8 mouse cellular contexts compared by ENCODE assay signal in genomic region chr7:64392819-64393151, GRCm38 (mm10). TPM values are rescaled to one million over a fixed set of nuclear protein-coding genes. Genes with fewer than 3 reads are reported as not detected.
DNase-seq lines count a peak whose midpoint lies in the region; ATAC-seq and TF ChIP-seq lines count a peak whose summit lies in the region.

No protein-coding gene starts in this region.

- peak overlapping the region; percentile 94 for H3K4me3 ChIP-seq in liver, adult 2 months (ENCODE audit: insufficient read depth, low read depth, low read length)
- H3K4me3 ChIP-seq in embryonic facial prominence, embryonic 12.5 days = peak overlapping the region; percentile 77
- H3K4me3 ChIP-seq in intestine, embryonic 15.5 days (replicated peaks) = peak overlapping the region; percentile 81
- H3K4me3 ChIP-seq in neural tube, embryonic 13.5 days = peak overlapping the region; percentile 77

- no peak for TF ChIP-seq CTCF in liver, adult 2 months (IDR thresholded peaks at IDR 0.05; ENCODE audit: low read depth, low read length)

- no peak for TF ChIP-seq POLR2A in liver, adult 2 months (IDR thresholded peaks at IDR 0.05; ENCODE audit: extremely low read depth, insufficient read depth, low read length)

- ATAC-seq in embryonic facial prominence, embryonic 12.5 days (ENCODE audit: insufficient number of reproducible peaks, insufficient read depth, low FRiP score, low TSS enrichment) = peak; percentile 57; the same call in 1 of the 2 replicates
- ATAC-seq in intestine, embryonic 15.5 days = peak; percentile 73
- ATAC-seq in neural tube, embryonic 13.5 days (ENCODE audit: low read depth) = no peak; the same call in 1 of the 2 replicates

- peak overlapping the region; percentile 96 for H3K4me2 ChIP-seq in embryonic facial prominence, embryonic 12.5 days (replicated peaks)
- peak overlapping the region; percentile 64 for H3K4me2 ChIP-seq in intestine, embryonic 15.5 days (replicated peaks)
- peak overlapping the region; percentile 98 for H3K4me2 ChIP-seq in neural tube, embryonic 13.5 days

- DNase-seq in liver, adult 2 months (ENCODE audit: extremely low read depth, low read depth, low spot score) = no peak
- no peak for DNase-seq in liver
- no peak for DNase-seq in urinary bladder, adult 2 months (ENCODE audit: low spot score)
- no peak for DNase-seq in thymus, adult 18-20 months
- DNase-seq in gastrocnemius, postnatal 4 days (ENCODE audit: low spot score in 2 of 2) = no peak

- H3K9ac ChIP-seq in liver, adult 2 months (ENCODE audit: low read depth, low read length) = peak overlapping the region; percentile 86
- H3K9ac ChIP-seq in embryonic facial prominence, embryonic 12.5 days = peak overlapping the region; percentile 72
- peak overlapping the region; percentile 90 for H3K9ac ChIP-seq in intestine, embryonic 15.5 days
- peak overlapping the region; percentile 81 for H3K9ac ChIP-seq in neural tube, embryonic 13.5 days

- H3K79me2 ChIP-seq in liver, adult 2 months (ENCODE audit: control insufficient read depth, insufficient read depth, low read length) = peaks cover 6% of the 10 kb centered on the region; the same call in 1 of the 2 replicates

- under 1% methylated on average over 15 of the region's 15 CpGs for WGBS in liver, adult 2 months
- 2% methylated on average over 15 of the region's 15 CpGs for WGBS in embryonic facial prominence, embryonic 12.5 days
- under 1% methylated on average over 15 of the region's 15 CpGs for WGBS in intestine, embryonic 15.5 days
- 2% methylated on average over 15 of the region's 15 CpGs for WGBS in neural tube, embryonic 13.5 days

- peaks cover 16% of the 10 kb centered on the region for H3K36me3 ChIP-seq in liver, adult 2 months (ENCODE audit: control insufficient read depth, insufficient read depth, low read length)
- H3K36me3 ChIP-seq in embryonic facial prominence, embryonic 12.5 days = peaks cover 14% of the 10 kb centered on the region
- H3K36me3 ChIP-seq in intestine, embryonic 15.5 days = no peaks in the 10 kb centered on the region
- H3K36me3 ChIP-seq in neural tube, embryonic 13.5 days = peaks cover 20% of the 10 kb centered on the region

- H3K27me3 ChIP-seq in liver, adult 2 months (ENCODE audit: control insufficient read depth, insufficient read depth, low read length) = no peaks in the 10 kb centered on the region
- no peaks in the 10 kb centered on the region for H3K27me3 ChIP-seq in embryonic facial prominence, embryonic 12.5 days
- H3K27me3 ChIP-seq in intestine, embryonic 15.5 days (replicated peaks) = no peaks in the 10 kb centered on the region
- H3K27me3 ChIP-seq in neural tube, embryonic 13.5 days = no peaks in the 10 kb centered on the region

- peak overlapping the region; percentile 92 for H3K27ac ChIP-seq in liver, adult 2 months (replicated peaks; ENCODE audit: insufficient read depth, low read depth, low read length)
- peak overlapping the region; percentile 79 for H3K27ac ChIP-seq in embryonic facial prominence, embryonic 12.5 days
- H3K27ac ChIP-seq in intestine, embryonic 15.5 days = peak overlapping the region; percentile 86
- peak overlapping the region; percentile 79 for H3K27ac ChIP-seq in neural tube, embryonic 13.5 days (replicated peaks)

- H3K4me1 ChIP-seq in liver, adult 2 months (ENCODE audit: control insufficient read depth, insufficient read depth, low read length) = peaks cover 10% of the 10 kb centered on the region
- H3K4me1 ChIP-seq in embryonic facial prominence, embryonic 12.5 days = peaks cover 4% of the 10 kb centered on the region
- H3K4me1 ChIP-seq in intestine, embryonic 15.5 days (replicated peaks) = no peaks in the 10 kb centered on the region
- peaks cover 22% of the 10 kb centered on the region for H3K4me1 ChIP-seq in neural tube, embryonic 13.5 days (replicated peaks)

- H3K9me3 ChIP-seq in embryonic facial prominence, embryonic 12.5 days = no peaks in the 10 kb centered on the region
- H3K9me3 ChIP-seq in intestine, embryonic 15.5 days = no peaks in the 10 kb centered on the region
- H3K9me3 ChIP-seq in neural tube, embryonic 13.5 days = no peaks in the 10 kb centered on the region

RNA-seq across cellular contexts. Expression of gene Mcee, which starts 0.4 kb away (rescaled TPM):
- 90.7 and 115 TPM in 2 replicates for total RNA-seq in liver, adult 2 months (2014; rRNA removed)
- polyA plus RNA-seq in liver, adult 2 months (2012; rRNA removed) = 41.8 and 51.3 TPM in 2 replicates
- 48.7 and 53.7 TPM in 2 replicates for polyA plus RNA-seq in embryonic facial prominence, embryonic 12.5 days (2016; fragmentation: Nextera tagmentation; extraction: Ambion mirVana)
- 109 and 111 TPM in 2 replicates for polyA plus RNA-seq in intestine, embryonic 15.5 days (2015; fragmentation: Nextera tagmentation; extraction: Ambion mirVana)
- 35.5 and 47.7 TPM in 2 replicates for polyA plus RNA-seq in neural tube, embryonic 13.5 days (2015; fragmentation: Nextera tagmentation; extraction: Ambion mirVana)
- 68.9 and 85.7 TPM in 2 replicates for polyA plus RNA-seq in urinary bladder, adult 2 months (2012; rRNA removed)
- 10 to 100 TPM; 49.3 to 51.1 TPM for total RNA-seq in gastrocnemius, postnatal 4 days (2021)

RNA-seq across cellular contexts. Expression of gene Mphosph10, which starts 0.7 kb away (rescaled TPM):
- 3.2 and 4.8 TPM in 2 replicates for total RNA-seq in liver, adult 2 months (2014; rRNA removed)
- 0.61 and 0.91 TPM in 2 replicates for polyA plus RNA-seq in liver, adult 2 months (2012; rRNA removed)
- 44.8 and 52.1 TPM in 2 replicates for polyA plus RNA-seq in embryonic facial prominence, embryonic 12.5 days (2016; fragmentation: Nextera tagmentation; extraction: Ambion mirVana)
- polyA plus RNA-seq in intestine, embryonic 15.5 days (2015; fragmentation: Nextera tagmentation; extraction: Ambion mirVana) = 38.8 and 42.8 TPM in 2 replicates
- polyA plus RNA-seq in neural tube, embryonic 13.5 days (2015; fragmentation: Nextera tagmentation; extraction: Ambion mirVana) = 30.1 and 35.9 TPM in 2 replicates
- 13.4 and 14.1 TPM in 2 replicates for polyA plus RNA-seq in urinary bladder, adult 2 months (2012; rRNA removed)
- 10 to 100 TPM; 19.7 to 21.3 TPM for total RNA-seq in gastrocnemius, postnatal 4 days (2021)

RNA-seq across cellular contexts. Expression of gene Fan1, which starts 18.9 kb away (rescaled TPM):
- total RNA-seq in liver, adult 2 months (2014; rRNA removed) = 5.4 and 6.0 TPM in 2 replicates
- polyA plus RNA-seq in liver, adult 2 months (2012; rRNA removed) = 1.9 and 2.1 TPM in 2 replicates
- 10.9 and 12.0 TPM in 2 replicates for polyA plus RNA-seq in embryonic facial prominence, embryonic 12.5 days (2016; fragmentation: Nextera tagmentation; extraction: Ambion mirVana)
- 5.3 and 5.4 TPM in 2 replicates for polyA plus RNA-seq in intestine, embryonic 15.5 days (2015; fragmentation: Nextera tagmentation; extraction: Ambion mirVana)
- 6.8 and 7.5 TPM in 2 replicates for polyA plus RNA-seq in neural tube, embryonic 13.5 days (2015; fragmentation: Nextera tagmentation; extraction: Ambion mirVana)
- 3.7 and 4.4 TPM in 2 replicates for polyA plus RNA-seq in urinary bladder, adult 2 months (2012; rRNA removed)
- total RNA-seq in gastrocnemius, postnatal 4 days (2021) = 10 to 100 TPM in 1 of 2 experiments, 1 to 10 TPM in 1; 8.0 to 10.3 TPM
